Mouse (Mus musculus) megakaryocyte-erythroid progenitor cell, adult 5-6 weeks (primary cell): ENCODE data around the gene Snx17. TPM values are rescaled to one million over a fixed set of nuclear protein-coding genes. Genes with fewer than 3 reads are reported as not detected.
"Not testable (repeated sequence)": the region's sequence is repeated elsewhere in the genome, so short reads cannot be mapped to it uniquely, and the experiment has no call there.

ENCODE experiments used
- ATAC-seq: replicated peaks from 2 replicates; pipeline ENCODE4 v1.8.0; 2016; ENCODE audit warnings: mild to moderate bottlenecking, inconsistent platforms; ENCODE audit not compliant: severe bottlenecking, poor library complexity, low FRiP score, low TSS enrichment
- total RNA-seq, 2 experiments: library from RNA; stranded (forward) in 1 of 2; stranded (reverse) in 1 of 2; fragments of 200-1000, 215-1000 nt in 1 of 2; fragments of >200 nt in 1 of 2; fragmentation: Nextera tagmentation in 1 of 2; gene quantifications; 2 replicates each; pipeline ENCODE4 v1.2.3; 2014 to 2017

The Snx17 gene
- total RNA-seq, 2 experiments from 2014 or later: 48.5 to 57.7 TPM

- no peak for ATAC-seq
These were observed 1.8 kb downstream of the Snx17 start for GRCm38 (mm10) chr5:31194486-31195485.

GRCm38 (mm10) chr5:31195671-31196070, 2.6 kb downstream of the Snx17 start:
- ATAC-seq: no peak

- no peak for ATAC-seq
These were observed 3.2 kb downstream of the Snx17 start for GRCm38 (mm10) chr5:31196207-31196606.

GRCm38 (mm10) chr5:31197072-31197471, 4.0 kb downstream of the Snx17 start:
- no peak for ATAC-seq

GRCm38 (mm10) chr5:31198170-31198569, 5.1 kb downstream of the Snx17 start:
- ATAC-seq: no peak

GRCm38 (mm10) chr5:31198616-31199320, 5.7 kb downstream of the Snx17 start:
- ATAC-seq: no peak

GRCm38 (mm10) chr5:31199321-31199892, 6.4 kb downstream of the Snx17 start:
- ATAC-seq: no peak

- peak; percentile 11; the same call in 1 of the 2 replicates for ATAC-seq
These were observed 6.9 kb downstream of the Snx17 start for GRCm38 (mm10) chr5:31199893-31200292.

- ATAC-seq: no peak
These were observed 7.3 kb downstream of the Snx17 start for GRCm38 (mm10) chr5:31200327-31200768.

GRCm38 (mm10) chr5:31201042-31201741, 8.2 kb downstream of the Snx17 start:
- no peak for ATAC-seq

GRCm38 (mm10) chr5:31201742-31202590, 8.9 kb downstream of the Snx17 start, which contains the start of gene Zfp513:
Zfp513 (minus strand) TSS chr5:31202303.
- ATAC-seq: peak; percentile 97

- ATAC-seq: no peak
These were observed 9.9 kb downstream of the Snx17 start for GRCm38 (mm10) chr5:31202933-31203332.

- no peak for ATAC-seq
These were observed 10.8 kb downstream of the Snx17 start for GRCm38 (mm10) chr5:31203866-31204265.

GRCm38 (mm10) chr5:31204421-31204820, 11.4 kb downstream of the Snx17 start:
- no peak for ATAC-seq

- ATAC-seq: not testable (repeated sequence)
These were observed 23.5 kb downstream of the Snx17 start for GRCm38 (mm10) chr5:31216554-31216953.

- ATAC-seq: peak; percentile 39; the same call in 1 of the 2 replicates
These were observed 25.3 kb downstream of the Snx17 start for GRCm38 (mm10) chr5:31218294-31218693.

GRCm38 (mm10) chr5:31219070-31219469, 26.0 kb downstream of the Snx17 start:
- 0 out of 2 replicates have a peak, but pooled peaks have one; percentile 27 for ATAC-seq

GRCm38 (mm10) chr5:31219474-31219873, 26.4 kb downstream of the Snx17 start:
- ATAC-seq: no peak
